Comparison of ENCODE assay signal across 8 mouse cellular contexts in genomic region chr6:52220865-52221310, GRCm38 (mm10). TPM values are rescaled to one million over a fixed set of nuclear protein-coding genes. Genes with fewer than 3 reads are reported as not detected.
DNase-seq lines count a peak whose midpoint lies in the region; ATAC-seq lines count a peak whose summit lies in the region.

No protein-coding gene starts in this region.

- no peak for ATAC-seq in heart, embryonic 16.5 days (replicated peaks; ENCODE audit: extremely low read depth, insufficient read depth, low FRiP score)
- ATAC-seq in hindbrain, embryonic 14.5 days (ENCODE audit: low FRiP score) = no peak
- ATAC-seq in midbrain, embryonic 12.5 days (ENCODE audit: low FRiP score, low read depth) = no peak

- 19% methylated on average over 12 of the region's 12 CpGs for WGBS in heart, embryonic 16.5 days
- WGBS in hindbrain, embryonic 14.5 days = 4% methylated on average over 12 of the region's 12 CpGs
- WGBS in midbrain, embryonic 12.5 days = 9% methylated on average over 12 of the region's 12 CpGs

- peak overlapping the region; percentile 71 for H3K4me3 ChIP-seq in heart, embryonic 16.5 days (ENCODE audit: low read length)
- peak overlapping the region; percentile 37 for H3K4me3 ChIP-seq in hindbrain, embryonic 14.5 days (replicated peaks; ENCODE audit: low read length)
- H3K4me3 ChIP-seq in midbrain, embryonic 12.5 days = peak overlapping the region; percentile 42; the same call in 1 of the 2 replicates

- H3K9ac ChIP-seq in heart, embryonic 16.5 days (ENCODE audit: low read length) = no peak overlapping the region
- H3K9ac ChIP-seq in hindbrain, embryonic 14.5 days = no peak overlapping the region
- no peak overlapping the region for H3K9ac ChIP-seq in midbrain, embryonic 12.5 days (replicated peaks)

- no peak overlapping the region for H3K27ac ChIP-seq in heart, embryonic 16.5 days (ENCODE audit: low read length)
- H3K27ac ChIP-seq in hindbrain, embryonic 14.5 days = no peak overlapping the region
- no peak overlapping the region for H3K27ac ChIP-seq in midbrain, embryonic 12.5 days (replicated peaks)

- DNase-seq in heart, postnatal 14 days = no peak
- peak; percentile 10 for DNase-seq in MEL-GATA-1-ER (ENCODE audit: extremely low read depth, low read depth)
- DNase-seq in hindbrain, embryonic 14.5 days (ENCODE audit: low spot score) = no peak
- no peak for DNase-seq in ovary, postnatal 36 days (ENCODE audit: low spot score)
- no peak for DNase-seq in gastrocnemius, postnatal 4 days (ENCODE audit: low spot score in 2 of 2)
- no peak for DNase-seq in embryo, embryonic 10.5 days (ENCODE audit: low spot score)

- H3K9me3 ChIP-seq in heart, embryonic 16.5 days (replicated peaks; ENCODE audit: control insufficient read depth, low read length) = no peaks in the 10 kb centered on the region
- H3K9me3 ChIP-seq in hindbrain, embryonic 14.5 days (ENCODE audit: control insufficient read depth, low read length) = no peaks in the 10 kb centered on the region
- H3K9me3 ChIP-seq in midbrain, embryonic 12.5 days = no peaks in the 10 kb centered on the region

- peaks cover 11% of the 10 kb centered on the region for H3K4me1 ChIP-seq in heart, embryonic 16.5 days (ENCODE audit: control insufficient read depth, insufficient read depth, low read length)
- 0 out of 2 replicates have a peak, but pooled peaks cover 4% of the 10 kb centered on the region for H3K4me1 ChIP-seq in hindbrain, embryonic 14.5 days (replicated peaks; ENCODE audit: control insufficient read depth, insufficient read depth, low read length)
- H3K4me1 ChIP-seq in midbrain, embryonic 12.5 days = peaks cover 14% of the 10 kb centered on the region

- peak overlapping the region; percentile 97 for H3K4me2 ChIP-seq in heart, embryonic 16.5 days (ENCODE audit: low read depth, low read length)
- peak overlapping the region; percentile 63 for H3K4me2 ChIP-seq in hindbrain, embryonic 14.5 days (replicated peaks)
- H3K4me2 ChIP-seq in midbrain, embryonic 12.5 days (replicated peaks) = peak overlapping the region; percentile 70

- no peaks in the 10 kb centered on the region for H3K36me3 ChIP-seq in heart, embryonic 16.5 days (ENCODE audit: control insufficient read depth, insufficient read depth)
- no peaks in the 10 kb centered on the region for H3K36me3 ChIP-seq in hindbrain, embryonic 14.5 days (replicated peaks; ENCODE audit: control insufficient read depth, insufficient read depth)
- no peaks in the 10 kb centered on the region for H3K36me3 ChIP-seq in midbrain, embryonic 12.5 days

- intact Hi-C loops in heart, postnatal 14 days (cut with DNase I) = loop anchor here (2.0 to 10.0 kb wide), 3 partner anchors 349 to 836 kb away; no protein-coding TSS in a partner anchor

- H3K27me3 ChIP-seq in heart, embryonic 16.5 days (ENCODE audit: control insufficient read depth, insufficient read depth, low read length) = peaks cover 96% of the 10 kb centered on the region
- peaks cover 100% of the 10 kb centered on the region for H3K27me3 ChIP-seq in hindbrain, embryonic 14.5 days (ENCODE audit: control insufficient read depth, insufficient read depth, low read length)
- peaks cover 100% of the 10 kb centered on the region for H3K27me3 ChIP-seq in midbrain, embryonic 12.5 days

RNA-seq across cellular contexts. Expression of gene Hoxa7, which starts 0.8 kb away (rescaled TPM):
- 0.35 and 0.38 TPM in 2 replicates for polyA plus RNA-seq in heart, embryonic 16.5 days (2015; fragmentation: Nextera tagmentation; extraction: Ambion mirVana)
- under 1 TPM; 0.17 to 0.29 TPM for total RNA-seq in heart, postnatal 14 days (2021)
- 18.7 and 25.2 TPM in 2 replicates for polyA plus RNA-seq in hindbrain, embryonic 14.5 days (2014; fragmentation: Nextera tagmentation; extraction: Ambion mirVana)
- polyA plus RNA-seq in midbrain, embryonic 12.5 days (2016; fragmentation: Nextera tagmentation; extraction: Ambion mirVana) = not detected in 2 replicates
- total RNA-seq in gastrocnemius, postnatal 4 days (2021) = 10 to 100 TPM; 11.2 to 12.5 TPM

RNA-seq across cellular contexts. Expression of gene Gm28308, which starts 7.7 kb away (rescaled TPM):
- not detected in 2 replicates for polyA plus RNA-seq in heart, embryonic 16.5 days (2015; fragmentation: Nextera tagmentation; extraction: Ambion mirVana)
- not detected for total RNA-seq in heart, postnatal 14 days (2021)
- not detected in 2 replicates for polyA plus RNA-seq in hindbrain, embryonic 14.5 days (2014; fragmentation: Nextera tagmentation; extraction: Ambion mirVana)
- not detected in 2 replicates for polyA plus RNA-seq in midbrain, embryonic 12.5 days (2016; fragmentation: Nextera tagmentation; extraction: Ambion mirVana)
- under 1 TPM in 1 of 2 experiments, not detected in 1; 0.73 TPM for total RNA-seq in gastrocnemius, postnatal 4 days (2021)

RNA-seq across cellular contexts. Expression of gene Hoxa3, which starts 7.8 kb away (rescaled TPM):
- 0.89 and 1.3 TPM in 2 replicates for polyA plus RNA-seq in heart, embryonic 16.5 days (2015; fragmentation: Nextera tagmentation; extraction: Ambion mirVana)
- 1 to 10 TPM; 1.2 TPM for total RNA-seq in heart, postnatal 14 days (2021)
- 21.7 and 24.9 TPM in 2 replicates for polyA plus RNA-seq in hindbrain, embryonic 14.5 days (2014; fragmentation: Nextera tagmentation; extraction: Ambion mirVana)
- 0.09 TPM in 1 of 2 replicates, not detected in the other for polyA plus RNA-seq in midbrain, embryonic 12.5 days (2016; fragmentation: Nextera tagmentation; extraction: Ambion mirVana)
- total RNA-seq in gastrocnemius, postnatal 4 days (2021) = 1 to 10 TPM; 3.2 to 4.1 TPM

RNA-seq across cellular contexts. Expression of gene Hoxa9, which starts 10.0 kb away (rescaled TPM):
- polyA plus RNA-seq in heart, embryonic 16.5 days (2015; fragmentation: Nextera tagmentation; extraction: Ambion mirVana) = 0.17 TPM in 1 of 2 replicates, not detected in the other
- total RNA-seq in heart, postnatal 14 days (2021) = not detected
- 1.5 and 2.0 TPM in 2 replicates for polyA plus RNA-seq in hindbrain, embryonic 14.5 days (2014; fragmentation: Nextera tagmentation; extraction: Ambion mirVana)
- not detected in 2 replicates for polyA plus RNA-seq in midbrain, embryonic 12.5 days (2016; fragmentation: Nextera tagmentation; extraction: Ambion mirVana)
- 10 to 100 TPM; 16.5 to 17.7 TPM for total RNA-seq in gastrocnemius, postnatal 4 days (2021)

RNA-seq across cellular contexts. Expression of gene Hoxa6, which starts 12.4 kb away (rescaled TPM):
- polyA plus RNA-seq in heart, embryonic 16.5 days (2015; fragmentation: Nextera tagmentation; extraction: Ambion mirVana) = not detected in 2 replicates
- not detected for total RNA-seq in heart, postnatal 14 days (2021)
- polyA plus RNA-seq in hindbrain, embryonic 14.5 days (2014; fragmentation: Nextera tagmentation; extraction: Ambion mirVana) = 25.4 and 29.8 TPM in 2 replicates
- polyA plus RNA-seq in midbrain, embryonic 12.5 days (2016; fragmentation: Nextera tagmentation; extraction: Ambion mirVana) = not detected in 2 replicates
- 1 to 10 TPM; 3.0 to 3.5 TPM for total RNA-seq in gastrocnemius, postnatal 4 days (2021)

Comparison
In these comparisons a context has a peak if more than half of its experiments do, and no peak if none do; other contexts are left out.
1. RNA of gene Hoxa7, which starts 0.8 kb away (polyA plus RNA-seq): 18.7 to 25.2 TPM in hindbrain, embryonic 14.5 days; 0.35 to 0.38 TPM in heart, embryonic 16.5 days and not detected in midbrain, embryonic 12.5 days; every median in the first group is over 10 times any median in the second.
2. Peak in every context shown above with its lines, with median percentiles within 50 percentile points of each other: H3K4me2 ChIP-seq and H3K4me3 ChIP-seq.